Mouse (Mus musculus): ENCODE data around the gene Slc1a7.
A peak's percentile ranks its signal among the peaks of the same experiment; 100 is the strongest.

Gene Slc1a7

GRCm38 (mm10) chr4:108052673-108053072 is 84.5 kb downstream of the Slc1a7 start:
- no peak for DNase-seq (ENCODE audit: low read depth)

GRCm38 (mm10) chr4:108055873-108056272 is 87.7 kb downstream of the Slc1a7 start:
- DNase-seq (ENCODE audit: low read depth), result no peak

GRCm38 (mm10) chr4:108057247-108057646 is 89.1 kb downstream of the Slc1a7 start:
- DNase-seq (ENCODE audit: low read depth), result no peak

GRCm38 (mm10) chr4:108058166-108058565 is 90.0 kb downstream of the Slc1a7 start:
- DNase-seq (ENCODE audit: low read depth), result peak; percentile 91

GRCm38 (mm10) chr4:108059601-108060379 is 91.7 kb downstream of the Slc1a7 start:
- no peak for DNase-seq (ENCODE audit: low read depth)

DNA sequence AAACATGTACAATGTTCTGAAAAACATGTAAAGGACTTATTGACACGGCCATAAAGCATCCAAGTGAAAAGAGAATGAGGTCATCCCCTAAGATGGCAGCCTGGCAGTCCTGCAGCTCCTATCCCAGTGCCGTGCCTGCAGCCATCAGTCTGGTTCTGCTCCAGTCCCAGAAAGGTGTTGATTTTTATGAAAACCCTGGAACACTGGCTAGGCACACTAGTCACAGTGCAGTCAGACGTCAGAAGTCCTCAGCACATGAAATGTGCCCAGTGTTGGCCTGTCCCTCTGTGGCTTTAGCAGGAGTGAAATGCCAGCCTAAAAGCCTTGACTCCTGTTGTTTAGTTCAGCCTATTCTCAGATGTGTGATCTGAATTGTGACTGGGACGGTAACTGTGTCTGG is 92.6 kb downstream of the Slc1a7 start:
- DNase-seq (ENCODE audit: low read depth), result no peak

DNA sequence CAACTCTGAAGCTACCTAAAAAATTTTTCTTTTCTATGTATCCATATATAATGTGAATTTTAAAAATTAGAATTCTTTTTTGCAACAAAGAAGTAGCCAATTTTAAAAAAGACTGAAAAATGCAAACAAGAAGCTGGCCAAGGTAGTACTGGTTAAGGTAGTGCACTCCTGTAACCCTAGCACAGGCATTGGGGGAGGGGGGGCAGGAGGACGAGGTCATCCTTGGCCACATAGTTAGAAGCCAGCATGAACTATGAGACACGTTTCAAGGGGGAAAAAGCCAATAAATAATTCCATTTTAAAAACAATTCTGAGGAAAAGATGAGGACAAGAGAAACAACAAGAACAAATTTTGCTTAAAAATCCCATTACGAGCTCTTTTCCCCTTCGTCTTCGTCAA is 94.4 kb downstream of the Slc1a7 start:
- DNase-seq (ENCODE audit: low read depth), result no peak
